Comparison of ENCODE assay signal across 13 mouse cellular contexts in genomic region chr1:78609134-78609907, GRCm38 (mm10). TPM values are rescaled to one million over a fixed set of nuclear protein-coding genes. Genes with fewer than 3 reads are reported as not detected.
DNase-seq lines count a peak whose midpoint lies in the region; ATAC-seq lines count a peak whose summit lies in the region.
"Had no signal": no experiment of that assay in that cellular context is flagged by ENCODE, and none has a peak within 500 bp of the region (broad histone marks: within the 10 kb centered on the region; RNA-seq: fewer than 3 reads in every experiment).

No protein-coding gene starts in this region.

- peak; percentile 74 for DNase-seq in heart, adult 11 months
- no peak for DNase-seq in heart, postnatal 14 days
- DNase-seq in lung, postnatal 36 days = peak; percentile 10
- DNase-seq in lung, postnatal 10 days = no peak
- DNase-seq in gonadal fat pad, adult 2 months (ENCODE audit: low read depth) = peak; percentile 82
- no peak for DNase-seq in cerebellum, postnatal 14 days
- no peak for DNase-seq in frontal cortex, postnatal 14 days (ENCODE audit: low spot score in 2 of 2)
- DNase-seq: cerebellum, adult 11 months; kidney, postnatal 10 days; lung, adult 2 months; right cerebral cortex, adult 18-20 months; thymus, postnatal 4 days had no signal

- ATAC-seq in cerebellum, adult (ENCODE audit: insufficient number of reproducible peaks, low FRiP score, low TSS enrichment) = no peak

- intact Hi-C loops in heart, postnatal 14 days (cut with DNase I) = no loop called here

RNA-seq across cellular contexts. Expression of gene Acsl3, which starts 48.3 kb away (rescaled TPM):
- total RNA-seq in heart, postnatal 14 days (2021) = 1 to 10 TPM; 6.4 to 7.6 TPM
- polyA plus RNA-seq in gonadal fat pad, adult 2 months (2012; rRNA removed) = 11.1 and 22.0 TPM in 2 replicates

RNA-seq across cellular contexts. Expression of gene Utp14b, which starts 48.5 kb away (rescaled TPM):
- total RNA-seq in heart, postnatal 14 days (2021) = 1 to 10 TPM; 1.7 TPM
- polyA plus RNA-seq in gonadal fat pad, adult 2 months (2012; rRNA removed) = 0.54 and 1.1 TPM in 2 replicates

Comparison
In these comparisons a context has a peak if more than half of its experiments do, and no peak if none do; other contexts are left out.
1. DNase-seq: peak in heart, adult 11 months (single experiment), lung, postnatal 36 days (single experiment) and gonadal fat pad, adult 2 months (single experiment); none in heart, postnatal 14 days (0 of 2), lung, postnatal 10 days (single experiment), cerebellum, postnatal 14 days (0 of 2) and frontal cortex, postnatal 14 days (0 of 2).